Mouse (Mus musculus) neural tube, embryonic 10.5 days (tissue): Measurements from ENCODE around the gene Fam120a.

ENCODE experiments used
- DNase-seq: peaks from one replicate; pipeline ENCODE4 v3.0.0-alpha.2; 2017; ENCODE audit warnings: low spot score; ENCODE audit errors: extremely low spot score

Gene Fam120a

DNA sequence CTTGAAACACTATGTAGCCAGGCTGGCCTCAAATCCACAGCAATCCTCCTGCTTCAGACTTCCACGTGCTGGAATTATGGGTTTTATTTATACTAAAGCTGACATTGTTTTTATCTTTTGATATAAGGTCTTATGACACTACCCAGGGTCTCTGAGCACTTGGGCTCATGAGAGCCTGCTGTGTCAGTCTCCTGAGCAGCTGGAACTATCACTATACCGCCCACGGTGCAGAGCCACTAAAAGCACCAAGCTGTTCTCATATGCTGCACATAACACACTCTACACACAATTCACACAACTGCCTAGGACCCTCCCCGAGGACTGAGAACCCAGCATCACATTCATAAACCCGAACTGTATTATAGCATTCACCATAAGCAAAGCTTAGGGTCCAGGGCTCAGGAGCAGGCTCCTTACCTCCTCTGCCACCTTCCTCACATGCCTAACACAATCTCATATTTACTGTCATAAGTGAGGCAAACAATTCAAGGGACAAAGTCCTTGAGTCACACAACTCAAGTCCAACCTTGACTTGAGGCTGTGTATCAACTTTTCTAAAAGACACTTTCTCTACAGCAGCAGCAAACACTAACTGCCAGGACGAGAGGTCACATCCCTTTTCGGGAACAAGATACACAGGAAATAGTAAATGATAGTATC, 47.9 kb downstream of the Fam120a start:
- no peak for DNase-seq

- DNase-seq = no peak
Measured at GRCm38 (mm10) chr13:48917113-48917599, 50.7 kb downstream of the Fam120a start.

- DNase-seq = no peak
Measured at GRCm38 (mm10) chr13:48913680-48914079, 54.1 kb downstream of the Fam120a start.

DNA sequence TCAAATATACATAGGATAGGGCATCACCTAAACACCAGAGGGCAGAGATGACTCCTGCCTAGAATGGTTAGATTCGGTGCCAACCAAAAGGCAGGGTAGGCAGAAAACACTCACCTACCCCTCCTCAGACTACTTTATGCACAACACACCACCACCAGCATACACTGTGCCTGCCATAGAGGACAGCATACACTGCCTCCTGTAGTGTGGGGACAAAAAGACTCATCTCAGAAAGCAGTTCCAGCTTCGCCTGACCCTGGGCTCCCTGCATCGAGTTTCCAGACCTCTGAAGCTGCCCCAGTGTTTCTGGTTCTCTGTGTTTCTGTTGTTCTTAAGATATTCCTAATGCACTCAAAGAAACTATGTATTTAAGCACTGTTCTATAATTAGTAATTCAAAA, 54.7 kb downstream of the Fam120a start:
- DNase-seq = no peak

GRCm38 (mm10) chr13:48911426-48911825, 56.4 kb downstream of the Fam120a start:
- no peak for DNase-seq

DNA sequence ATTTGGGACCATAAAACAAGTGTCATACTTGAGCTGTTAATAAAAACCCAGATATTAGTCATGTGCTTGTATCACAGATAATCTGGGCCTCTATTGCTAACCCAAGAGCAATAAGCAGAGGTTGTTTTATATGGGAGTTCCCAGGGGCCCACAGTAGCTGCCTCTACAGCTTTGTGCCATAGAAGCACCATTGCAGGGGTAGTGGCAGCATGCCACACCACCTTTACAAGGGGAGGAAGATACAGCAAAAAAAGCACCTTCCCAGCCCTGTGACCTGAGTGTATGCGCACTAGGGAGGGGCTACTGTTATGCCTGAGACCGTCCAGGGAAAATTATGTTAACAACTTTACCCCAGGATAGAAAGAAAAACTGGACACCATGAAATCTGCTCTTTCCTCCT, 62.4 kb downstream of the Fam120a start:
- DNase-seq = no peak

DNA sequence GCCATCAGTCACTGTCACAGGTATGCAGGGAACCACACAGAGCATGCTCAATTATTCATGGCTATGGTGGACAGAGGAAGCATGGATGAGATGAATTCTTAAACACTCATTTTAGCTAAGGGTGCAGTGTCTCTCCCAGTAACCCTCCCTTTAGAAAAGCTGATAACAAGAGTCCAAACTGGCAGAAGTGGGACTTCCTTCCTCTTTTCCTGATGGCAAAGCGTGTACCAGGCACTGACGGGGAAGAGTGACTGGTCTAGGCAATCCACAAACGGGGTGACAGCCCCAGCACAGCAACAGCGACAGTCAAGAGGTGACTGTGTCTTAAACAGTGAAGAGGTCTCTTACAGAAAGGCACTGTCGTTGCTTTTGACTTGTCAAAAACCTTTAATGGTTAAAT, 72.4 kb downstream of the Fam120a start:
- no peak for DNase-seq

DNA sequence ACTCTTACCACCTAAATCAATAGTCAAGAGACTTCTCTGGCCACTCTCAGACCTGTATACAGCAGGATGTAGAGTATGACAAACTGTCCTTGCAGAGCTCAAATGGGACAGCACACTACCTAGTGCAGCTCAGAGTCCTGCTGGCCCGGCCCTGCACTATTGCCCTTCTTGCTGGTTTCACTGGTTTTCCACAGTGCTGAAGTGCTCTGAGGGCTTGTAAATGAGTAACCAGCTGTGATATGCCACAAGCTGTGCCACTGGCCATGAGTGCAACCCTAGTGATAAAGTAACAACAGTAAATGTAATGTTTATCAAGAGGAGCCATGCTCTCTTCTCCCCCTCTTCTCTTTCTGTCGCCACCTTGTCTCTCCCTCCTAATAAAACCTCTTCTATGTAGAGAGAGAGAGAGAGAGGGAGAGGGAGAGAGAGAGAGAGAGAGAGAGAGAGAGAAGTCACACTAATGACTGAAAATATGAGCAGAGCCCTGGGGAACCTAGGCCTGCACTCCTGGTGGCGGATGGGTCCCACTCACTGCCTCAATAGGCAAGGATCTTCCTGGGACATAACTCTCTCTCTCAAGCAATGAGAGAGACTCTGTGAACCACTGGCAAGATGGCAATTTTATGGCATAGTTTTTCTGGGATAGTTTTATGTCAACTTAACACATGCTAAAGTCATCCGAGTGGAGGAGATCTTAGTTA, 77.4 kb downstream of the Fam120a start:
- DNase-seq = no peak

DNA sequence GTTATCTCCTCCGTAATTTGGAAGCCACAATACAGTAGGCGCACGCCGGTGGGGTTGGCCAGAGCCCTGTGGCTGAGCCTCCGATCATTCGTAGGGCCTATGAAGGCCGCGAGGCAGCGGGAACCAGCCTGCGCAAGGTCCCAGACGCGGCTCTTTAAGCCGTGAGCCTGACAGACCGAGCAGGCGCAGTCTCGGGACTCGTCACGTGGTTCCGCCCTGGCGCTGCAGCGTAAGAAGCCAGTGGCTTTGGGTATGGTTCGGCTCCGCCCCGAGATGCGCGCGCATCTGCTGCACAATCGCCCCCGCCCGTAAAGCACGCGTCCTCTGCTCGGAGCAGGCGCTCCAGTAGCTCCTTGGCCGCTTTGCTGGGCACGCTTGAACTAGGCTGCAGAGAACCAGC, 89.3 kb downstream of the Fam120a start:
- DNase-seq = peak; percentile 95

- no peak for DNase-seq
Measured at GRCm38 (mm10) chr13:48877805-48878204, 90.0 kb downstream of the Fam120a start.

DNA sequence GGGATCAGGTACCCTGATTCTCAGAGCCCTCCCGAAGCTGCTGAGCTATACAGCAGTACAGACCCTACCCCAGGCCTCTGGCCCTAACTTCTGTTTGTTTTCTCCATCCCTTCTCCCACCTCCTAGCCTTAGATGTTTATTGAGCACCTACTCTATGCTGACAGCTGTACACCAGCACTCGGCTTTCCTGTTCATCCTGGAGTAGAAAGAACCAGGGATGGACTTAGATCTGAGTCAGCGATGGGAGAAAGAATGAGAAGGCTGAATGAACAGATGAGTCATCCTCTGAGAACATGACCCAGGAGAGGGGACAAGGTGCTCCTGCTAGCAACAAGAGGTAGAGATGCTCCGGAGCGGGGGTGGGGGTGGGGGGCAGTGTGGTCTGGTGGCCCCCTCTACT, 95.1 kb downstream of the Fam120a start:
- DNase-seq = no peak

- DNase-seq = no peak
Measured at GRCm38 (mm10) chr13:48871887-48872606, 95.8 kb downstream of the Fam120a start.

GRCm38 (mm10) chr13:48870771-48871731, 96.8 kb downstream of the Fam120a start, which contains the start of gene Phf2:
Phf2 (minus strand) TSS chr13:48871119.
- DNase-seq = peak; percentile 73

DNA sequence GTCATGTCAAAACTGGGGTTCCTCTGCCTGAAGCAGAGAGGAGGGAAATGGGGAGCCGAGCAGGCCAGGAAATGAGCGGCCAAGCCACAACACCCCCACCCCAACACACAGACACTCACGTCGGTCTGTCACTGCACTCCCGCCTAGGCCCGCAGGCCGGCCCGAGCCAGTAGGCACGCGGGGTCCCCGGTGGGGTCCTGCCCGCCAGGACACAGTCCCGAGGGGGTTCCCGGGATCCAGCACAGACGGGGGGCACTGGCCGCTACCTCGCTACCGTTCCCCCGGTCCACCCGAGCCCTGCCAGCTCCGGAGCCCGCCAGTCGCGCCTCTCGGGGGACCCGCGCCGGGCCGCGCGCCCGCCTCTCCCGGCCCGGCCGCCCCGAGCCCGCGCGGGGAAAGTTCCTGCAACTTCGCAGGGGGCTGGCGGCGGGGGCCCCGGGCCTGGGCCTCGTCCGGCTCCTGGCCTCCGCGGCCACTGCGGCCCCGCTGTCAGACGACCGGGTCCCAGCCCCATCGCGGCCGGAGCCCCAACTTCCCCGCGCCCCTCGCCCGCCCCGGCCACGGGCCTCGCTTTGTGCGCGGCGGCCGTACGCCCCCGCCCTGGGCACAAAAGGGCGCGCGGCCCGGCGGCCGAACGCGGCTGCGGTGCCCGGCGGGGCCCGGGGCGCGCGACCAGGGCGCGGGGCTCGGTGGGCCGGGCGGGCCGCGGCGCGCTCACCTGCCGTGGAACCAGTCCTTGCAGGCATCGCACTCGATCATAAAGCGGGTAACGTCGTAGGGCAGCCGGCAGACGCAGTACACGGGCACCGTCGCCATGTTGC, 97.7 kb downstream of the Fam120a start:
- DNase-seq = peak; percentile 70

DNA sequence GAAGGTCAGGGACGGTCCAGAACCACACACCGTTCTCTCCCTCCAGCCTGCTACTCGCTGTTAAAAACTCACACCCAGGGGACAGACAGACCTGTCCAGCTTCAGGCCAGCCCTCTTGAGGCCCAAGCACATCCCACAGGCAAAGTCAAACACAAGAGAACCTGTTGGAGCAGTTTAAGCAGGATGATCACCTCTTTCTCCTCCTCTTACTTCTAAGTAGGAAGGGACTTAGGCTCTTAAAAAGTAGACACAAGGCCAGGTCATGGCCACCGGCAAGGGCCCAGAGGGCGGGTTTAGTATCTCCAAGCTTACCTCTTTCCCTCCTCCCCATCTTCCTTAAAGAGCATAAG, 98.2 kb downstream of the Fam120a start:
- DNase-seq = no peak

GRCm38 (mm10) chr13:48869088-48869487, 98.7 kb downstream of the Fam120a start:
- DNase-seq = peak; percentile 27

DNA sequence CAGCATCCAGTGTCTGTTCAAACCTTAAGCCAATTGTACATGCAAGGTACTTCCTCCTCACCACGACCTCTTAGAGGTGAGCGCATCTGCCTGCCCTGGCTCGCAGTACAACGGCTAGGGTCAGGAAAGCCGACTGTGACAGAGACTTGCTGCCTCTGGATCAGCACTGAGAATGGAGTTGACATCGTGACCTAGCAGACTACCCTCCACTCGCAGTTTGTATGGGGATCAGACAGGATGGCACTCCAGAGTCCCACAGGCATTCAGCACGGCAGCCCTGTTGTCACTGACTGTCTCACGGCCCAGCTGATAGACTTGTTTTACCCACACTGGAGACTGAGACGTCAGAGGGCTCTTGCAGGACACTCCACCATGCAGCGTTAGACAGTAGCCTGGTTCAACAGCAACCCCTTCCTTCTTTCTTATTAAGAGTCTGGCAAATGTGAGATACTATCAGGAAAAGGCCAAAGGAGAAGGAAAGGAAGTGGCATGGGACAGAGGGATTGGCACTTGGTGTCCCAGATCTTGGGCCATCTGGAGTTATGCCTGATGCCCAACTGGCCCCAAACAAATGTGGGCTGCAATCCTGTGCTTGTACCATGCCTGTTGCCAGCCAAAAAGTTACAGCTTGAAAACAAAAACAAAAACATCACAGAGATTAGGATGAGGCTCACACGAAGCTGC, 103.0 kb downstream of the Fam120a start:
- no peak for DNase-seq

GRCm38 (mm10) chr13:48863556-48863955, 104.3 kb downstream of the Fam120a start:
- DNase-seq = no peak

DNA sequence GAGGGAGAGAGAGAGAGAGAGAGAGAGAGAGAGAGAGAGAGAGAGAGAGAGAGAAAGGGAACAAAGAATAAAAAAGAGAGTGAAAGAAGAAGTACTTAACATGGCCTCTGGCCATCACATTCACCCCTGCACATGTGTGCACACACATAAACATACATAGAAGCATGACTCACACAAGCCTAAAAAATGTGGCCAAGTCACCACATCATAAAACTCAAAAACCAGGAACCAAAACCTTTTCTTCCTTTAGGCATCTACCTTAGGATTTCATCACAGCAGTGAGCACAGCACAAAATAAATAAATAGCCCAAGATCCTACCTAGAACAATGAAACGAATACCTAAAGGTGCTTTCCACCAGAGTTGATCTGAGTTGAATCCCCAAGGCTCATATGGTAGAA, 105.9 kb downstream of the Fam120a start:
- DNase-seq = no peak

- DNase-seq = no peak
Measured at GRCm38 (mm10) chr13:48858779-48859178, 109.0 kb downstream of the Fam120a start.
